Mouse (Mus musculus): ENCODE data around the gene Magi3. TPM values are rescaled to one million over a fixed set of nuclear protein-coding genes. Genes with fewer than 3 reads are reported as not detected.

Gene Magi3
- polyA plus RNA-seq, 1 experiment: 0.03 TPM

DNA sequence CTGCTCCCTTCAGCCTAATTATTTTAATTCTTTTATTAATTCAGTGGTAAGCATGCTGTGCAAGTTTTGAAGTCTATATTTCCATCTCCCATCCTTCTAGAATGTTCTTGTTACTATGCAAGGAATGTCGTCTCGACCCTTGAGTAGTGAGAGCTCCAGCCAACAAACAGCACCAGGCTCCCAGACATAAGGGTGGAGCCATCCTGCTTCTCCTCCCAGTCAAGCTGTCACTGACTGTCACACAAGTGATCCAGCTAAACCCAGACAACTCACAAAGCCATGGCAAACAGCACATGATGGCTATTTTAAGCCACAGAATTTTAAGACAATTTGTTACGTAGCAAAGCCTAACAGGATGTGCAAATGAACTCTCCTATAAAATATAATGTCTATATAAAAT, 124.2 kb downstream of the Magi3 start:
- Histone ChIP-seq H3K9me3 (ENCODE audit: control insufficient read depth, low read length) (no peaks in the 10 kb centered on the region), H3K4me1 (ENCODE audit: control insufficient read depth) (no peaks in the 10 kb centered on the region), H3K36me3 (ENCODE audit: control insufficient read depth) (no peaks in the 10 kb centered on the region), H3K4me3 (replicated peaks) (no peak overlapping the region), H3K27me3 (ENCODE audit: control insufficient read depth) (no peaks in the 10 kb centered on the region)
- TF ChIP-seq GATA1 (IDR thresholded peaks at IDR 0.05; ENCODE audit: low read length): no peak
- no peak for TF ChIP-seq TAL1 (IDR thresholded peaks at IDR 0.05; ENCODE audit: low read length)

DNA sequence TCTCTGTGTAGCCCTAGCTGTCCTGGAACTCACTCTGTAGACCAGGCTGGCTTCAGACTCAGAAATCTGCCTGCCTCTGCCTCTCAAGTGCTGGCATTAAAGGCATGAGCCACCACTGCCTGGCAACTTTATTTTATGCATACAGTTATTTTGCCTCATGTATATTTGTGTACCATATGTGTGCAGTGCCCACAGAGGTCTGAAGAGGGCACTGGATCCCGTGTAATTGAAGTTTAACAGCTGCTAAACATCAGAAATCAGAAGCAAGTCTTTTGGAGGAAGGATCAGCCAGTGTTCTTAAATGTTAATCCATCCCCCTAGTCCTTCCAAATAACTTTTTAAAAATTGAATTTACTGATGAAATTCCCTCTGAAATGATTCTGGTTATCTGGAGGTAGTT, 125.5 kb downstream of the Magi3 start:
- Histone ChIP-seq H3K27me3 (ENCODE audit: control insufficient read depth) (no peaks in the 10 kb centered on the region), H3K9me3 (ENCODE audit: control insufficient read depth, low read length) (no peaks in the 10 kb centered on the region), H3K4me1 (ENCODE audit: control insufficient read depth) (no peaks in the 10 kb centered on the region), H3K4me3 (replicated peaks) (no peak overlapping the region), H3K36me3 (ENCODE audit: control insufficient read depth) (no peaks in the 10 kb centered on the region)
- no peak for TF ChIP-seq TAL1 (IDR thresholded peaks at IDR 0.05; ENCODE audit: low read length)
- TF ChIP-seq GATA1 (IDR thresholded peaks at IDR 0.05; ENCODE audit: low read length): no peak

GRCm38 (mm10) chr3:104092759-104093158, 127.4 kb downstream of the Magi3 start:
- Histone ChIP-seq H3K4me1 (ENCODE audit: control insufficient read depth) (no peaks in the 10 kb centered on the region), H3K27me3 (ENCODE audit: control insufficient read depth) (no peaks in the 10 kb centered on the region), H3K9me3 (ENCODE audit: control insufficient read depth, low read length) (no peaks in the 10 kb centered on the region), H3K36me3 (ENCODE audit: control insufficient read depth) (no peaks in the 10 kb centered on the region), H3K4me3 (replicated peaks) (no peak overlapping the region)
- TF ChIP-seq TAL1 (IDR thresholded peaks at IDR 0.05; ENCODE audit: low read length) (no peak), GATA1 (IDR thresholded peaks at IDR 0.05; ENCODE audit: low read length) (no peak)

- TF ChIP-seq GATA1 (IDR thresholded peaks at IDR 0.05; ENCODE audit: low read length) (no peak), TAL1 (IDR thresholded peaks at IDR 0.05; ENCODE audit: low read length) (no peak)
- Histone ChIP-seq H3K9me3 (ENCODE audit: control insufficient read depth, low read length) (no peaks in the 10 kb centered on the region), H3K27me3 (ENCODE audit: control insufficient read depth) (no peaks in the 10 kb centered on the region), H3K36me3 (ENCODE audit: control insufficient read depth) (no peaks in the 10 kb centered on the region), H3K4me1 (ENCODE audit: control insufficient read depth) (no peaks in the 10 kb centered on the region), H3K4me3 (replicated peaks) (no peak overlapping the region)
Observed at GRCm38 (mm10) chr3:104082031-104082430, 138.1 kb downstream of the Magi3 start.

DNA sequence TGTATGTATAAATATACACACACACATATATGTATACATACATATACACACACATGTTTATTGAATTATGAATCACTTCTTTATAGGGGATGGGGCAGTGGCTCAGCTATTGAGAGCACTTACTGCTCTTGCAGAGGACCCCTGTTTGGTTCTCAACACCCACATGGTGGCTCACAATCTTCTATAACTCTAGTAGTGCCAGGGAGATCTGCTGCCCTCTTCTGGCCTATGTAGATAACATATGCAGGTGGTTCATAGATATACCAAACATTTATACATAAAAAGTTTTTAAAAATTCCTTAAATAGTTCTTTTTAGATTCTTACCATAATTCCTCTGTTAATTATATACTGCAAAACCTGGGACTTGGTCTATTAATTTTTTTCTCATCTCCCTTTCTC, 141.4 kb downstream of the Magi3 start:
- H3K4me1 ChIP-seq (ENCODE audit: control insufficient read depth): no peaks in the 10 kb centered on the region
- no peaks in the 10 kb centered on the region for H3K27me3 ChIP-seq (ENCODE audit: control insufficient read depth)
- H3K36me3 ChIP-seq (ENCODE audit: control insufficient read depth): no peaks in the 10 kb centered on the region
- H3K9me3 ChIP-seq (ENCODE audit: control insufficient read depth, low read length): no peaks in the 10 kb centered on the region
- no peak for TF ChIP-seq GATA1 (IDR thresholded peaks at IDR 0.05; ENCODE audit: low read length)
- no peak for TF ChIP-seq TAL1 (IDR thresholded peaks at IDR 0.05; ENCODE audit: low read length)
- no peak overlapping the region for H3K4me3 ChIP-seq (replicated peaks)

DNA sequence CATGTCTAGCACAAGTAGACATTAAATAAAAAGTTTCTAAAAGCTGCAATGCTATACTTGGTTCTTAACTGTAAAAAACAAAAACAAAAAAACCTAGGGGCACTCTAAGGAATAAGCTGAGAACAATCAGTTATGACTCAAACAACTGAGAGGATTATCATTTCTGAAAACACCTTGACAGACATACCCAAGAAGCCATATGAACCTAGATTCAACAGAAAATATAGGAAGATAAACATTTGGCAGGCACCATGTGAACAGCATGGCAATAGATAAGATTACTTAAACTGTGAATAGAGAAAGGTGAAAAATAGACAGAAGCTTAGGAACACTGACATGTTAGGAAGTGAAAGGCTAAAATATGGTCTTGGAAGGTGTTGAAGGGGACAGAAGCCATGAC, 150.8 kb downstream of the Magi3 start:
- no peaks in the 10 kb centered on the region for H3K36me3 ChIP-seq (ENCODE audit: control insufficient read depth)
- H3K27me3 ChIP-seq (ENCODE audit: control insufficient read depth): no peaks in the 10 kb centered on the region
- H3K4me1 ChIP-seq (ENCODE audit: control insufficient read depth): peaks cover 9% of the 10 kb centered on the region
- no peak for TF ChIP-seq TAL1 (IDR thresholded peaks at IDR 0.05; ENCODE audit: low read length)
- TF ChIP-seq GATA1 (IDR thresholded peaks at IDR 0.05; ENCODE audit: low read length): no peak
- no peak overlapping the region for H3K4me3 ChIP-seq (replicated peaks)
- no peaks in the 10 kb centered on the region for H3K9me3 ChIP-seq (ENCODE audit: control insufficient read depth, low read length)

GRCm38 (mm10) chr3:104059001-104059622, 161.1 kb downstream of the Magi3 start:
- H3K4me1 ChIP-seq (ENCODE audit: control insufficient read depth): no peaks in the 10 kb centered on the region
- TF ChIP-seq GATA1 (IDR thresholded peaks at IDR 0.05; ENCODE audit: low read length) (no peak), TAL1 (IDR thresholded peaks at IDR 0.05; ENCODE audit: low read length) (no peak)
- no peaks in the 10 kb centered on the region for H3K9me3 ChIP-seq (ENCODE audit: control insufficient read depth, low read length)
- H3K4me3 ChIP-seq (replicated peaks): no peak overlapping the region
- H3K27me3 ChIP-seq (ENCODE audit: control insufficient read depth): no peaks in the 10 kb centered on the region
- no peaks in the 10 kb centered on the region for H3K36me3 ChIP-seq (ENCODE audit: control insufficient read depth)

DNA sequence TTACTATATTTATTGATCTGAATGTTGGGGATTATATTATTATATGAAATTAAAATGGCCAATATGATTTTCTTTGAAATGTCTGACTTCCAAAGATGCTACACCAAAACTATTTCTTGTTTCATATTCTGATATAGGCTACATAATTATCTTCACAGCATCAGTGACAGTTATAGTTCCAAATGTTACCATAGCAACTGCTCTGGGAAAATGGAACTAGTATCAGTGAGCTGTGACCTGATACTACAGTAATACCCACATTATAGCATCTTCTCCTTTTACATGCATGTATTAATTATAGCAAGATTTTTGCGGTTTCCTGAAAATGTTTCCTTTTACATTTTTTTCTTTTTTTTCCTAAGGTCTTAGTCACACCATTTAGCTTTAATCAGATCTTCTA, 187.4 kb downstream of the Magi3 start:
- no peaks in the 10 kb centered on the region for H3K27me3 ChIP-seq (ENCODE audit: control insufficient read depth)
- H3K4me1 ChIP-seq (ENCODE audit: control insufficient read depth): peaks cover 4% of the 10 kb centered on the region
- H3K36me3 ChIP-seq (ENCODE audit: control insufficient read depth): no peaks in the 10 kb centered on the region
- TF ChIP-seq TAL1 (IDR thresholded peaks at IDR 0.05; ENCODE audit: low read length): no peak
- TF ChIP-seq GATA1 (IDR thresholded peaks at IDR 0.05; ENCODE audit: low read length): no peak
- H3K9me3 ChIP-seq (ENCODE audit: control insufficient read depth, low read length): no peaks in the 10 kb centered on the region
- H3K4me3 ChIP-seq (replicated peaks): no peak overlapping the region

- Histone ChIP-seq H3K9me3 (ENCODE audit: control insufficient read depth, low read length) (no peaks in the 10 kb centered on the region), H3K4me1 (ENCODE audit: control insufficient read depth) (peaks cover 4% of the 10 kb centered on the region), H3K27me3 (ENCODE audit: control insufficient read depth) (no peaks in the 10 kb centered on the region), H3K4me3 (replicated peaks) (no peak overlapping the region), H3K36me3 (ENCODE audit: control insufficient read depth) (no peaks in the 10 kb centered on the region; the same call in 1 of the 2 replicates)
- TF ChIP-seq GATA1 (IDR thresholded peaks at IDR 0.05; ENCODE audit: low read length) (no peak), TAL1 (IDR thresholded peaks at IDR 0.05; ENCODE audit: low read length) (no peak)
Observed at GRCm38 (mm10) chr3:104032086-104032485, 188.1 kb downstream of the Magi3 start.

GRCm38 (mm10) chr3:104026938-104027337, 193.2 kb downstream of the Magi3 start:
- peaks cover 2% of the 10 kb centered on the region; the same call in 1 of the 2 replicates for H3K4me1 ChIP-seq (ENCODE audit: control insufficient read depth)
- no peaks in the 10 kb centered on the region for H3K27me3 ChIP-seq (ENCODE audit: control insufficient read depth)
- no peak for TF ChIP-seq GATA1 (IDR thresholded peaks at IDR 0.05; ENCODE audit: low read length)
- no peaks in the 10 kb centered on the region; the same call in 1 of the 2 replicates for H3K36me3 ChIP-seq (ENCODE audit: control insufficient read depth)
- no peak overlapping the region for H3K4me3 ChIP-seq (replicated peaks)
- H3K9me3 ChIP-seq (ENCODE audit: control insufficient read depth, low read length): no peaks in the 10 kb centered on the region

Data from erythroblast, embryonic 14.5 days (primary cell).